Mouse (Mus musculus): Measurements from ENCODE around the gene Slitrk2.

Gene Slitrk2

GRCm38 (mm10) chrX:66648911-66649620, at the start of gene Slitrk2:
Slitrk2 (plus strand) TSS chrX:66649318.
- DNase-seq, result no peak

GRCm38 (mm10) chrX:66605490-66605889, 43.6 kb upstream of the Slitrk2 start:
- no peak for DNase-seq

GRCm38 (mm10) chrX:66652455-66653144, 3.5 kb downstream of the Slitrk2 start:
- DNase-seq, result no peak

- no peak for DNase-seq
These were observed 8.2 kb downstream of the Slitrk2 start for GRCm38 (mm10) chrX:66657365-66657764.

- DNase-seq, result no peak
These were observed 27.8 kb downstream of the Slitrk2 start for GRCm38 (mm10) chrX:66676959-66677358.

- no peak for DNase-seq
These were observed 29.5 kb downstream of the Slitrk2 start for GRCm38 (mm10) chrX:66678646-66679045.

Measured in kidney, adult 18-20 months (tissue).